In the genomic region with DNA sequence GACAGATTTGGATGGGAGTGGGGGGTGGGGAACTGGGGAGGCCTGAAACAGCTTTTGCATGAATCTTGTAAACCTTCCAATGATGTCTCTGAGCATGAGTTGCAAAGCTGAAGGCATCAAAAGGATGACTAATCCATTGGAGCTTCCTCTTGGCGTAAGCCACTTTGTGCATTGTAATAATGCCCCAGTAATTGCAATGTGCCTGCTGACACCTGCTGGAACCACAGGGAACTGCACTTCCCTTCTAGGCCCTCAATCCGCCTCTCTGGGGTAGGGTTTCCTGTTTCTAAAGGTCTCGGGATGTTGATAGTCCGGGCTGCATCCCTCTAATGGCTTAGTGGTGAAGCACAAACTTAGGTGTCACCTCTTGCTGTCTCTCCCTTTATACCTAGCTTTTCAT, we compare ENCODE assay signal across 10 mouse cellular contexts. TPM values are rescaled to one million over a fixed set of nuclear protein-coding genes. Genes with fewer than 3 reads are reported as not detected.
DNase-seq lines count a peak whose midpoint lies in the region; ATAC-seq lines count a peak whose summit lies in the region.
"Had no signal": no experiment of that assay in that cellular context is flagged by ENCODE, and none has a peak within 500 bp of the region (broad histone marks: within the 10 kb centered on the region; RNA-seq: fewer than 3 reads in every experiment).

No protein-coding gene starts in this region.

- no peaks in the 10 kb centered on the region for H3K9me3 ChIP-seq in midbrain, embryonic 11.5 days (ENCODE audit: control insufficient read depth, low read length)
- no peaks in the 10 kb centered on the region; the same call in 1 of the 2 replicates for H3K9me3 ChIP-seq in midbrain, embryonic 14.5 days (ENCODE audit: control insufficient read depth, low read length)
- H3K9me3 ChIP-seq in forebrain, embryonic 10.5 days, result no peaks in the 10 kb centered on the region
- peaks cover 2% of the 10 kb centered on the region; the same call in 1 of the 2 replicates for H3K9me3 ChIP-seq in hindbrain, embryonic 16.5 days (ENCODE audit: control insufficient read depth, low read length)
- H3K9me3 ChIP-seq: liver, embryonic 15.5 days; stomach, embryonic 15.5 days had no signal

- DNase-seq in midbrain, embryonic 11.5 days (ENCODE audit: low spot score, missing footprints), result peak; percentile 79
- no peak for DNase-seq in midbrain, embryonic 14.5 days
- peak; percentile 81 for DNase-seq in R1 (ENCODE audit: low read depth, low spot score)
- DNase-seq in lung, adult 18-20 months, result peak; percentile 33 to 54
- peak; percentile 44 for DNase-seq in thymus, postnatal 25 days
- no peak for DNase-seq in forebrain, embryonic 10.5 days (ENCODE audit: extremely low spot score, low spot score)

- H3K27me3 ChIP-seq in midbrain, embryonic 11.5 days (ENCODE audit: control insufficient read depth, insufficient read depth, low read length), result no peaks in the 10 kb centered on the region
- H3K27me3 ChIP-seq in midbrain, embryonic 14.5 days (ENCODE audit: control insufficient read depth, insufficient read depth, low read length), result no peaks in the 10 kb centered on the region
- H3K27me3 ChIP-seq in forebrain, embryonic 10.5 days (ENCODE audit: poor library complexity, severe bottlenecking), result no peaks in the 10 kb centered on the region
- H3K27me3 ChIP-seq in hindbrain, embryonic 16.5 days (replicated peaks; ENCODE audit: control insufficient read depth, insufficient read depth, low read length), result no peaks in the 10 kb centered on the region
- H3K27me3 ChIP-seq: stomach, embryonic 15.5 days had no signal

- no peak overlapping the region for H3K4me2 ChIP-seq in midbrain, embryonic 11.5 days
- no peak overlapping the region for H3K4me2 ChIP-seq in midbrain, embryonic 14.5 days (ENCODE audit: low read length)
- H3K4me2 ChIP-seq in hindbrain, embryonic 16.5 days (ENCODE audit: low read length), result no peak overlapping the region
- H3K4me2 ChIP-seq: liver, embryonic 15.5 days; stomach, embryonic 15.5 days had no signal

- H3K36me3 ChIP-seq in midbrain, embryonic 11.5 days (ENCODE audit: control insufficient read depth, insufficient read depth, low read length), result no peaks in the 10 kb centered on the region
- H3K36me3 ChIP-seq in midbrain, embryonic 14.5 days (ENCODE audit: control insufficient read depth, insufficient read depth, low read length), result no peaks in the 10 kb centered on the region
- H3K36me3 ChIP-seq in forebrain, embryonic 10.5 days (replicated peaks), result no peaks in the 10 kb centered on the region
- no peaks in the 10 kb centered on the region for H3K36me3 ChIP-seq in hindbrain, embryonic 16.5 days (ENCODE audit: control insufficient read depth, insufficient read depth, low read length)
- H3K36me3 ChIP-seq: liver, embryonic 15.5 days; stomach, embryonic 15.5 days had no signal

- no peak for ATAC-seq in midbrain, embryonic 11.5 days (ENCODE audit: low FRiP score)
- no peak for ATAC-seq in midbrain, embryonic 14.5 days (ENCODE audit: low FRiP score, low TSS enrichment)
- ATAC-seq in hindbrain, embryonic 16.5 days, result no peak

- WGBS in midbrain, embryonic 11.5 days, result 89% methylated on average over 4 of the region's 4 CpGs
- WGBS in midbrain, embryonic 14.5 days, result 90% methylated on average over 4 of the region's 4 CpGs
- WGBS in forebrain, embryonic 10.5 days, result 83% methylated on average over 4 of the region's 4 CpGs
- WGBS in hindbrain, embryonic 16.5 days, result 84% methylated on average over 4 of the region's 4 CpGs

- no peak overlapping the region for H3K27ac ChIP-seq in midbrain, embryonic 11.5 days (ENCODE audit: low read depth, low read length)
- H3K27ac ChIP-seq in midbrain, embryonic 14.5 days (replicated peaks; ENCODE audit: low read depth, low read length), result no peak overlapping the region
- H3K27ac ChIP-seq in forebrain, embryonic 10.5 days, result no peak overlapping the region
- no peak overlapping the region for H3K27ac ChIP-seq in hindbrain, embryonic 16.5 days (ENCODE audit: low read depth, low read length)
- H3K27ac ChIP-seq: liver, embryonic 15.5 days; stomach, embryonic 15.5 days had no signal

- no peak overlapping the region for H3K9ac ChIP-seq in midbrain, embryonic 11.5 days (ENCODE audit: low read length)
- no peak overlapping the region for H3K9ac ChIP-seq in midbrain, embryonic 14.5 days (replicated peaks; ENCODE audit: low read length)
- H3K9ac ChIP-seq in hindbrain, embryonic 16.5 days (ENCODE audit: low read depth, low read length), result no peak overlapping the region
- H3K9ac ChIP-seq: liver, embryonic 15.5 days; stomach, embryonic 15.5 days had no signal

- no peak overlapping the region for H3K4me3 ChIP-seq in midbrain, embryonic 11.5 days (ENCODE audit: low read depth, low read length)
- H3K4me3 ChIP-seq in midbrain, embryonic 14.5 days (replicated peaks; ENCODE audit: low read depth, low read length), result no peak overlapping the region
- H3K4me3 ChIP-seq in forebrain, embryonic 10.5 days, result no peak overlapping the region
- H3K4me3 ChIP-seq in hindbrain, embryonic 16.5 days (ENCODE audit: low read length), result no peak overlapping the region
- H3K4me3 ChIP-seq: erythroblast, embryonic 14.5 days; liver, embryonic 15.5 days; stomach, embryonic 15.5 days had no signal

- no peaks in the 10 kb centered on the region for H3K4me1 ChIP-seq in midbrain, embryonic 11.5 days (ENCODE audit: control insufficient read depth, insufficient read depth, low read length)
- H3K4me1 ChIP-seq in midbrain, embryonic 14.5 days (ENCODE audit: control insufficient read depth, insufficient read depth, low read length), result no peaks in the 10 kb centered on the region
- H3K4me1 ChIP-seq in forebrain, embryonic 10.5 days, result no peaks in the 10 kb centered on the region
- H3K4me1 ChIP-seq in hindbrain, embryonic 16.5 days (ENCODE audit: control insufficient read depth, insufficient read depth, low read depth, low read length), result no peaks in the 10 kb centered on the region
- H3K4me1 ChIP-seq: liver, embryonic 15.5 days; stomach, embryonic 15.5 days had no signal

RNA-seq across cellular contexts. Expression of a gene that starts 52.3 kb away (rescaled TPM):
- 31.0 and 33.5 TPM in 2 replicates for polyA plus RNA-seq in midbrain, embryonic 11.5 days (2014; fragmentation: Nextera tagmentation; extraction: Ambion mirVana)
- polyA plus RNA-seq in midbrain, embryonic 14.5 days (2014; fragmentation: Nextera tagmentation; extraction: Ambion mirVana), result 13.1 and 18.9 TPM in 2 replicates
- polyA plus RNA-seq in forebrain, embryonic 10.5 days (2016; fragmentation: Nextera tagmentation; extraction: Ambion mirVana), result 39.0 and 41.5 TPM in 2 replicates
- polyA plus RNA-seq in hindbrain, embryonic 16.5 days (2015; fragmentation: Nextera tagmentation; extraction: Ambion mirVana), result 17.9 and 18.8 TPM in 2 replicates

Comparison
In these comparisons a context has a peak if more than half of its experiments do, and no peak if none do; other contexts are left out.
1. DNase-seq: peak in midbrain, embryonic 11.5 days (single experiment), R1 (single experiment), lung, adult 18-20 months (2 of 2) and thymus, postnatal 25 days (single experiment); none in midbrain, embryonic 14.5 days (single experiment) and forebrain, embryonic 10.5 days (single experiment).